Mouse (Mus musculus) liver, embryonic 14.5 days (tissue): ENCODE measurements around the gene Hoxb6. TPM values are rescaled to one million over a fixed set of nuclear protein-coding genes. Genes with fewer than 3 reads are reported as not detected.

Source experiments
- ATAC-seq: fragments of 200-750 bp; cut with Nextera tagmentation; 2 replicates; pipeline ENCODE4 v1.8.0; 2017; ENCODE audit warnings: moderate number of reproducible peaks, mild to moderate bottlenecking, moderate library complexity; ENCODE audit not compliant: insufficient read depth
- DNase-seq, 3 experiments: peaks; one replicate each; pipeline ENCODE4 v3.0.0-alpha.2; 2012 to 2013; ENCODE audit warnings: low read depth in 3 of 3, low spot score in 3 of 3
- H3K27ac ChIP-seq: fragments of 300-500 bp; sonication (generic); 2 replicates; pipeline ENCODE4 v1.5.1; 2014; ENCODE audit warnings: moderate library complexity, mild to moderate bottlenecking, control low read depth, inconsistent platforms
- H3K27me3 ChIP-seq: fragments of 300-500 bp; sonication (generic); 2 replicates; pipeline ENCODE4 v1.6.1; 2014; ENCODE audit warnings: mild to moderate bottlenecking, low read length, moderate library complexity; ENCODE audit not compliant: control insufficient read depth, insufficient read depth
- H3K36me3 ChIP-seq: fragments of 300-500 bp; sonication (generic); replicated peaks from 2 replicates; pipeline ENCODE4 v1.6.1; 2014; ENCODE audit warnings: low read depth; ENCODE audit not compliant: control insufficient read depth, insufficient read depth
- H3K4me1 ChIP-seq, 2 experiments: fragments of 200-500 bp in 1 of 2; fragments of 300-500 bp in 1 of 2; sonication (generic) in 1 of 2; replicated peaks; 2 replicates each; pipeline ENCODE4 v1.6.1; 2012 to 2014; ENCODE audit warnings: antibody characterized with exemption in 1 of 2, inconsistent platforms in 1 of 2, low read length in 1 of 2; ENCODE audit not compliant: control insufficient read depth in 2 of 2, insufficient read depth in 2 of 2
- H3K4me2 ChIP-seq: fragments of 300-500 bp; sonication (generic); 2 replicates; pipeline ENCODE4 v1.6.1; 2014; ENCODE audit warnings: low read depth, mild to moderate bottlenecking, control low read depth, moderate library complexity
- H3K4me3 ChIP-seq, 2 experiments: fragments of 200-500 bp in 1 of 2; fragments of 300-500 bp in 1 of 2; sonication (generic) in 1 of 2; 2 replicates each; pipeline ENCODE4 v1.5.1; 2012 to 2014; ENCODE audit warnings: low read depth in 2 of 2, low read length in 2 of 2, mild to moderate bottlenecking in 2 of 2, control low read depth in 1 of 2, inconsistent platforms in 1 of 2, moderate library complexity in 1 of 2; ENCODE audit not compliant: insufficient read depth in 1 of 2
- H3K9ac ChIP-seq: fragments of 300-500 bp; sonication (generic); replicated peaks from 2 replicates; pipeline ENCODE4 v1.6.1; 2014; ENCODE audit warnings: mild to moderate bottlenecking, control low read depth, moderate library complexity
- H3K9me3 ChIP-seq: fragments of 300-500 bp; sonication (generic); 2 replicates; pipeline ENCODE4 v1.6.1; 2016; ENCODE audit warnings: low read length, mixed read lengths; ENCODE audit not compliant: control insufficient read depth
- CTCF ChIP-seq: IDR thresholded peaks from 2 replicates; pipeline ENCODE4 v1.5.1; 2016; ENCODE audit warnings: antibody characterized with exemption, low read depth, control low read depth
- EP300 ChIP-seq: IDR thresholded peaks from 2 replicates; pipeline ENCODE4 v1.6.1; 2016; ENCODE audit warnings: antibody characterized with exemption, low read depth
- WGBS: fragments of 180-500 bp; shearing (Covaris S2); extraction: QIAGEN DNeasy Blood & Tissue Kit; methylation state at CpG from one replicate; pipeline ENCODE4 v1.1.7; 2014; ENCODE audit not compliant: insufficient replicate concordance; 5-methylcytosine and 5-hydroxymethylcytosine counted together
- polyA plus RNA-seq, 2 experiments: library from polyadenylated mRNA; depleted of rRNA in 1 of 2; stranded (reverse) in 1 of 2; unstranded in 1 of 2; fragments of >200 nt; fragmentation: Nextera tagmentation in 1 of 2; extraction: Ambion mirVana in 1 of 2; gene quantifications; 2 replicates each; pipeline versions ENCODE4 v1.2.1 to v1.2.3; 2012 to 2014

Gene Hoxb6
- 0.02 and 0.13 TPM in 2 replicates for polyA plus RNA-seq (2012; rRNA removed)
- not detected in 2 replicates for polyA plus RNA-seq (2014; fragmentation: Nextera tagmentation; extraction: Ambion mirVana)

DNA sequence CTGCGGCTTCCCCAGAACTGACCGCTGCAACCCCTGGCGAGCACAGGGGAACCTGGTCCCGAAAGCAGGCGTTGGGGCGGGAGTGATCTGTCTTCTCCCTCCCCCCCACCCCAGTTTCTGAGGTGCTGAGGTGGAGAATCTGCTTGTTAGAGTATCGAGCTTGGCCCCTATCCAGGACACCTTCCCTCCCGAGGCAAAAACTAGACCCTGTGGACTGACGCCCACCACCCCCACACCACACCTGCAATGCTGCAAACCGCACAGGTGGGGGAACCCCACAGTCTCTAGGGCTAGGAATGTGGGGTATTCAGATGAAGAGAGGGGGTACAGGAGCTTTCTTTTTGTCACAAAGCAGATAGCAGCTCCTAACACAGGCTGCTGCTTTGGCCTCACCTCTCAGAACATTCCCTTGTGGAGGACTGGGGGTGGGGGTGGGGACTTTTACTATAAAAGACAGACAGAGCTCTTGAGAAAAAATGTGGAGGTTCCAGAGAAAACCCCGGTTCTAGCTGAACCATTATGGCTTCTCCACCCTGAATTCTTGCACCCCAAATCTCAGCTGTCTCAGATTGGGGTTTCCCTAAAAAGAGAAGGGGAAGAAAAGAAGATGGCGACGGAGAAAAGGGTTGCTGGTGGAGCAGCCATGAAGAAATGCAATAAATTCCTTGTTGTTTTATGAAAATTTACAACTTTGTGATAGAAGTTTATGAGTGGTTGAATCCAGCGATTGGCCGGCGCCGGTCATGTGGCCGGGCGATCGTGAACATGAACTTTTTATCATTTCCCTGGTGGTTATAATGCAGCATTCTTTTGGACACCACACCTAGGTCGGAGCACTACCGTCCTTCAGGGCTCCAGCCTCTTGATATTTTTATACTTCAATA, at the start of gene Hoxb6:
Hoxb6 (plus strand) TSS at position 796 of the 884 bp plus-strand sequence.
- H3K27ac ChIP-seq = no peak within 1 kb of the TSS
- WGBS = 9% methylated on average over 22 of the region's 22 CpGs
- no peak within 1 kb of the TSS for H3K9ac ChIP-seq
- peaks cover 99% of the 10 kb centered on the region for H3K27me3 ChIP-seq
- no peaks in the 10 kb centered on the region for H3K4me1 ChIP-seq
- no peak within 1 kb of the TSS for H3K4me2 ChIP-seq
- H3K9me3 ChIP-seq = no peaks in the 10 kb centered on the region
- H3K4me3 ChIP-seq = no peak within 1 kb of the TSS
- no peaks in the 10 kb centered on the region for H3K36me3 ChIP-seq
- TF ChIP-seq CTCF (no peak), EP300 (no peak)
- no peak for DNase-seq
- no peak for ATAC-seq

DNA sequence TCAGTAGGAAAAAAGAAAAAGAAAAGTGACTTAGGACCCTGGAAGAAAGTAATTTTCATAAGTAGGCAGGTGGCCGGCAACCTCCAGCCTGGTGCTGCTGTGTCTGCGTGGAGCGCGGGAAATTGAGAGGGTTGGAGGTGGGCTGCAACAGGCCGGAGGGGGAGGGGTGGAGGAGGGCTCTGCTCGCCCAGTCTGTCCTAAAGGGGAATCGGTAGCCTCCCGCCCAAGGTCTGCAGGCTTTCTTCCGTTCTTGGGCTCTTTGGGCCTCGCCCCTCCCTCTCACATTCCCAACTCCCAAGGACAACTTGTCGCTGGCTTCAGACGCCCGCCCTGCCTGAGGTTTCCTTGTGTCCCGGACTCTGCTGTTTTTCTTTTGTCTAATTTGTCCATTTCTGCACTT, 41.4 kb upstream of the Hoxb6 start:
- Histone ChIP-seq H3K27me3 (peaks cover 65% of the 10 kb centered on the region), H3K4me1 (no peaks in the 10 kb centered on the region), H3K9ac (no peak overlapping the region), H3K9me3 (no peaks in the 10 kb centered on the region), H3K36me3 (no peaks in the 10 kb centered on the region), H3K27ac (no peak overlapping the region), H3K4me3 (no peak overlapping the region), H3K4me2 (no peak overlapping the region)
- ATAC-seq (no peak), DNase-seq (no peak)
- TF ChIP-seq EP300 = no peak
- TF ChIP-seq CTCF = no peak
- 2% methylated on average over 12 of the region's 14 CpGs for WGBS

DNA sequence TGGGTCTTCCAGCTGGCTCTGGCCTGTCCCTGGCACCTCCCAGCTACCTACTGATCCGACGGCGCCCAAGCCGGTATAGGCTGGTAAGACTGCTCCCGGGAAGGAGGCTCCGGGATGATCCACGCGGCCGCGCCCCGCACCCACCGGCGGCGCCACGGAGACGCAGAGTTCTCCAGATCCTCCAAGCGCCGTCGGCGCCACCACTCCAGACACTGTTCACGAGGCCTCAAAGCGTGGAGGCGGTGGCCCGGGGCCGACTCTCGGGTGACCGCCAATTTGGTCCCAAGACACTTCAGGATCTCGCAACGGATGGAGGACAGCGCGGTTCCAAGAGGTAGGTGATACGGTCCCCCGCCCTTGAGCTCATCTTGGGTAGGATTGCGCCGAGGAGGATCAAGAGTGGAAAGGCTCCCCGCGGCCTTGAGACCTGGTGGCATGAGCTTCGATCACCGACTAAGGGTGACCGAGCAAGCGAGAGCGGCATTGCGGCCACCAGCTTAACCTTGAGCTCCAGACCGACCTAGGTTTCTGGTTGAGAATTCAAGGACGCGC, 40.7 kb upstream of the Hoxb6 start:
- ATAC-seq = no peak
- no peak overlapping the region for H3K27ac ChIP-seq
- no peak overlapping the region for H3K4me3 ChIP-seq
- WGBS = 2% methylated on average over 46 of the region's 46 CpGs
- H3K36me3 ChIP-seq = no peaks in the 10 kb centered on the region
- TF ChIP-seq EP300 (no peak), CTCF (no peak)
- no peak overlapping the region for H3K9ac ChIP-seq
- H3K9me3 ChIP-seq = no peaks in the 10 kb centered on the region
- H3K4me2 ChIP-seq = no peak overlapping the region
- no peaks in the 10 kb centered on the region for H3K4me1 ChIP-seq
- no peak for DNase-seq
- peaks cover 71% of the 10 kb centered on the region for H3K27me3 ChIP-seq

DNA sequence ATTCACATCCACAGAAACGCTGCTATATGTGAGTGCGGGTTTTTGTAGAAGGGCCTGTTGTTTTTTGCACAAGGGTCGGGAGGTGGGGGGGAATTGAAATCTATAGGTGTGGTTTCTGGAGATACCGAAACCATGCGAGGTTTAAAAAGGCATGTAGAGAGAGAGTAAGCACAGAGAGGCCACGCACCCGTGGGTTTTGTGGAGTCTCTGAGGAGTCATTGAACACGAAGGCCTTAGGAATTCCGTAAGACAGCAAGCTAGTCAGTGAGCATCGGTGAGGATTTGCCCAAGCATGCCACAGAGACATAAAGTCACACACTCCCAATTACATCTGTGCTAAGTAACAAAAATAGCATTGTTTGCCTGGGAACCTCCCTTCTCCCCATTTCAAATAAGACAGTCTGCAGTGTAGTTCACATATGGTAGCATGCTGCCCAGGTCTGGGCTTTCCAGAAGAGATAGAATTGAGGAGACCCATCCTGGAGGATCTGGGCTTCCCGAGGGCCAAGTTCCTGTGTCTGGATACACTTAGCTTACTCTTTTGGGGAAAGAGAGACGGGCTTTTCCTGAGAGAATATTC, 39.6 kb upstream of the Hoxb6 start:
- H3K4me3 ChIP-seq = no peak overlapping the region
- no peak overlapping the region for H3K9ac ChIP-seq
- H3K27ac ChIP-seq = no peak overlapping the region
- DNase-seq = no peak
- 7% methylated on average over 12 of the region's 12 CpGs for whole genome bisulfite sequencing
- no peaks in the 10 kb centered on the region for H3K36me3 ChIP-seq
- no peak for TF ChIP-seq CTCF
- TF ChIP-seq EP300 = no peak
- H3K4me1 ChIP-seq = no peaks in the 10 kb centered on the region
- ATAC-seq = no peak
- H3K4me2 ChIP-seq = no peak overlapping the region
- H3K9me3 ChIP-seq = no peaks in the 10 kb centered on the region
- peaks cover 79% of the 10 kb centered on the region for H3K27me3 ChIP-seq

DNA sequence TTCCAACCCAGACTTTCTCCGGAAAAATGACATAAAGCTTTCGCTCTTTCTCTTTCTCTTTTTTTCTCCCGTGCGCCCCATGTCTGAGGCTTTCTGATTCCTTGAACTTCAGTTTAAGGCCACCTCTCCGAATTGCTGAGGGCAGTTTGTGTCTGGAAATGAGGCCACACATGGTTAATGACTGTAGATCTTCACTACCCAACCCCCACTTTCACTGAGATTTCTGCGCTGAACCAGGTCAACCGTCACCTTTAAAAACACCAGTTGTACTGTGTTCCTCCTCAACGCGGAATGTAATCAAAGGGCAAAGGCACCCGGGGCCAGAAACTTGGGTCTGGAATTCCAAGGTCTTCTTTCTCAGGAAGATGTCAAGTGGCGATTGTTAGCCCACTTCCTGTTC, 38.1 kb upstream of the Hoxb6 start:
- Histone ChIP-seq H3K36me3 (no peaks in the 10 kb centered on the region), H3K4me2 (no peak overlapping the region), H3K27ac (no peak overlapping the region), H3K4me1 (no peaks in the 10 kb centered on the region), H3K4me3 (no peak overlapping the region), H3K27me3 (peaks cover 93% of the 10 kb centered on the region), H3K9me3 (no peaks in the 10 kb centered on the region), H3K9ac (no peak overlapping the region)
- DNase-seq (no peak), ATAC-seq (no peak)
- WGBS = 3% methylated on average over 11 of the region's 11 CpGs
- TF ChIP-seq EP300 = no peak
